Mouse (Mus musculus) ES-Bruce4 (cell line): ENCODE data around the gene Klf16. TPM values are rescaled to one million over a fixed set of nuclear protein-coding genes. Genes with fewer than 3 reads are reported as not detected.

Experiments
- H3K27ac ChIP-seq: 2 replicates; pipeline ENCODE4 v1.5.1; 2012; ENCODE audit warnings: low read length, inconsistent platforms; ENCODE audit not compliant: insufficient read depth
- H3K27me3 ChIP-seq: 2 replicates; pipeline ENCODE4 v1.6.1; 2012; ENCODE audit warnings: mild to moderate bottlenecking, low read length, inconsistent platforms; ENCODE audit not compliant: control insufficient read depth, poor library complexity, insufficient read depth, severe bottlenecking
- H3K36me3 ChIP-seq: 2 replicates; pipeline ENCODE4 v1.6.1; 2012; ENCODE audit warnings: inconsistent platforms, mild to moderate bottlenecking, low read length, moderate library complexity; ENCODE audit not compliant: control insufficient read depth, poor library complexity, insufficient read depth, severe bottlenecking
- H3K4me1 ChIP-seq: one replicate; pipeline ENCODE4 v1.8.1; 2011; ENCODE audit warnings: low read length; ENCODE audit not compliant: control insufficient read depth, insufficient read depth
- H3K4me3 ChIP-seq: 2 replicates; pipeline ENCODE4 v1.5.1; 2011; ENCODE audit warnings: low read depth, mild to moderate bottlenecking, low read length
- H3K9ac ChIP-seq: 2 replicates; pipeline ENCODE4 v1.6.1; 2012; ENCODE audit warnings: low read depth, mild to moderate bottlenecking, inconsistent platforms; ENCODE audit not compliant: poor library complexity, severe bottlenecking
- H3K9me3 ChIP-seq: replicated peaks from 2 replicates; pipeline ENCODE4 v1.6.1; 2012; ENCODE audit warnings: mild to moderate bottlenecking, low read length, inconsistent platforms; ENCODE audit not compliant: control insufficient read depth, poor library complexity, insufficient read depth, severe bottlenecking
- CTCF ChIP-seq: IDR thresholded peaks from one replicate; pipeline ENCODE4 v1.8.1; 2011; ENCODE audit warnings: low read depth, low read length
- EP300 ChIP-seq: IDR thresholded peaks from 2 replicates; pipeline ENCODE4 v1.6.1; 2011; ENCODE audit warnings: low read depth, low read length; ENCODE audit not compliant: insufficient read depth
- POLR2A ChIP-seq: IDR thresholded peaks from one replicate; pipeline ENCODE4 v1.8.1; 2011; ENCODE audit warnings: low read length; ENCODE audit not compliant: insufficient read depth
- polyA plus RNA-seq: library from polyadenylated mRNA; stranded (reverse); fragments of >200 nt; gene quantifications from 2 replicates; pipeline ENCODE4 v1.2.4, GENCODE M21; 2011; ENCODE audit warnings: low read depth; ENCODE audit not compliant: missing spikeins, insufficient read depth, insufficient read length

Klf16 gene
- polyA plus RNA-seq, 1 experiment = 24.9 TPM

GRCm38 (mm10) chr10:80602698-80603325 is 25.7 kb upstream of the Klf16 start, which contains the start of the genes Scamp4 and Adat3:
Gene Scamp4 (plus strand): TSS chr10:80602872.
Gene Adat3 (plus strand): TSS chr10:80602880.
- Histone ChIP-seq H3K27ac (peak within 1 kb of the TSS; percentile 19), H3K36me3 (no peaks in the 10 kb centered on the region), H3K9me3 (no peaks in the 10 kb centered on the region), H3K27me3 (no peaks in the 10 kb centered on the region), H3K4me1 (peaks cover 8% of the 10 kb centered on the region), H3K9ac (peak within 1 kb of the TSS; percentile 32), H3K4me3 (peak within 1 kb of the TSS; percentile 79)
- no peak for TF ChIP-seq POLR2A
- no peak for TF ChIP-seq EP300

- peaks cover 2% of the 10 kb centered on the region for H3K4me1 ChIP-seq
- H3K27ac ChIP-seq = no peak overlapping the region; the same call in 1 of the 2 replicates
- no peaks in the 10 kb centered on the region for H3K9me3 ChIP-seq
- TF ChIP-seq EP300 (no peak), CTCF (no peak), POLR2A (no peak)
- no peak overlapping the region for H3K4me3 ChIP-seq
- H3K9ac ChIP-seq = no peak overlapping the region
- H3K27me3 ChIP-seq = no peaks in the 10 kb centered on the region
- H3K36me3 ChIP-seq = no peaks in the 10 kb centered on the region
Measured at GRCm38 (mm10) chr10:80596318-80596717, 19.2 kb upstream of the Klf16 start.

- H3K27me3 ChIP-seq = no peaks in the 10 kb centered on the region
- H3K4me1 ChIP-seq = peaks cover 6% of the 10 kb centered on the region
- peak within 1 kb of the TSS; percentile 79 for H3K9ac ChIP-seq
- no peaks in the 10 kb centered on the region for H3K9me3 ChIP-seq
- no peak for TF ChIP-seq CTCF
- TF ChIP-seq EP300 = no peak
- peak; percentile 87 for TF ChIP-seq POLR2A
- H3K27ac ChIP-seq = peak within 1 kb of the TSS; percentile 94
- H3K36me3 ChIP-seq = no peaks in the 10 kb centered on the region
- H3K4me3 ChIP-seq = peak within 1 kb of the TSS; percentile 93
Measured at GRCm38 (mm10) chr10:80589879-80590854, 13.0 kb upstream of the Klf16 start, which contains the start of gene Abhd17a. Gene Abhd17a (minus strand): TSS chr10:80590341.

GRCm38 (mm10) chr10:80589127-80589878 is 12.2 kb upstream of the Klf16 start:
- TF ChIP-seq EP300 = no peak
- Histone ChIP-seq H3K36me3 (no peaks in the 10 kb centered on the region), H3K4me1 (peaks cover 6% of the 10 kb centered on the region), H3K9me3 (no peaks in the 10 kb centered on the region), H3K9ac (peak overlapping the region; percentile 79), H3K4me3 (peak overlapping the region; percentile 93), H3K27ac (no peak overlapping the region), H3K27me3 (no peaks in the 10 kb centered on the region)

- Histone ChIP-seq H3K36me3 (no peaks in the 10 kb centered on the region), H3K4me1 (peaks cover 6% of the 10 kb centered on the region), H3K27ac (no peak overlapping the region), H3K9me3 (no peaks in the 10 kb centered on the region), H3K9ac (no peak overlapping the region), H3K27me3 (no peaks in the 10 kb centered on the region), H3K4me3 (no peak overlapping the region)
- TF ChIP-seq CTCF (no peak), EP300 (no peak), POLR2A (no peak)
Measured at GRCm38 (mm10) chr10:80587305-80587657, 10.2 kb upstream of the Klf16 start.
